Mouse (Mus musculus): ENCODE measurements around the gene Dhps.
"Not testable (repeated sequence)": the region's sequence is repeated elsewhere in the genome, so short reads cannot be mapped to it uniquely, and the experiment has no call there.

Gene Dhps

GRCm38 (mm10) chr8:85062603-85063002, 9.0 kb upstream of the Dhps start:
- no peak for DNase-seq (ENCODE audit: low spot score in 2 of 2)

GRCm38 (mm10) chr8:85065213-85065612, 6.3 kb upstream of the Dhps start:
- no peak for DNase-seq (ENCODE audit: low spot score in 2 of 2)

GRCm38 (mm10) chr8:85067155-85067554, 4.4 kb upstream of the Dhps start:
- DNase-seq (ENCODE audit: low spot score in 2 of 2): no peak

- no peak for DNase-seq (ENCODE audit: low spot score in 2 of 2)
Measured at GRCm38 (mm10) chr8:85067982-85068381, 3.6 kb upstream of the Dhps start, which contains the start of gene Gm5741. Gm5741 (minus strand) TSS chr8:85067982.

GRCm38 (mm10) chr8:85071041-85071440, 516 bp upstream of the Dhps start:
- DNase-seq (ENCODE audit: low spot score in 2 of 2): no peak

GRCm38 (mm10) chr8:85072364-85072929, 890 bp downstream of the Dhps start:
- no peak for DNase-seq (ENCODE audit: low spot score in 2 of 2)

- DNase-seq (ENCODE audit: low spot score in 2 of 2): no peak
Measured at GRCm38 (mm10) chr8:85073041-85073612, 1.6 kb downstream of the Dhps start.

GRCm38 (mm10) chr8:85074167-85074566, 2.6 kb downstream of the Dhps start:
- DNase-seq (ENCODE audit: low spot score in 2 of 2): no peak

- no peak for DNase-seq (ENCODE audit: low spot score in 2 of 2)
Measured at GRCm38 (mm10) chr8:85074617-85075016, 3.1 kb downstream of the Dhps start.

- peak; percentile 31 to 42 for DNase-seq (ENCODE audit: low spot score in 2 of 2)
Measured at GRCm38 (mm10) chr8:85076001-85076400, 4.4 kb downstream of the Dhps start.

- DNase-seq (ENCODE audit: low spot score in 2 of 2): peak; percentile 78 to 81
Measured at GRCm38 (mm10) chr8:85076993-85077392, 5.4 kb downstream of the Dhps start.

- DNase-seq (ENCODE audit: low spot score in 2 of 2): no peak
Measured at GRCm38 (mm10) chr8:85080214-85080531, 8.6 kb downstream of the Dhps start.

- peak; percentile 50 to 57 for DNase-seq (ENCODE audit: low spot score in 2 of 2)
Measured at GRCm38 (mm10) chr8:85080532-85081215, 9.1 kb downstream of the Dhps start, which contains the start of gene Wdr83os. Wdr83os (plus strand) TSS chr8:85080740.

- peak; percentile 84 to 85 for DNase-seq (ENCODE audit: low spot score in 2 of 2)
Measured at GRCm38 (mm10) chr8:85081216-85081555, 9.6 kb downstream of the Dhps start, which contains the start of gene Wdr83. Wdr83 (minus strand) TSS chr8:85081306.

- DNase-seq (ENCODE audit: low spot score in 2 of 2): not testable (repeated sequence)
Measured at GRCm38 (mm10) chr8:85082169-85082568, 10.6 kb downstream of the Dhps start.

- DNase-seq (ENCODE audit: low spot score in 2 of 2): peak; percentile 91 to 92
Measured at GRCm38 (mm10) chr8:85083108-85083813, 11.7 kb downstream of the Dhps start, which contains the start of gene Man2b1. Man2b1 (plus strand) TSS chr8:85083270.

GRCm38 (mm10) chr8:85084633-85085032, 13.1 kb downstream of the Dhps start:
- peak; percentile 58 to 67 for DNase-seq (ENCODE audit: low spot score in 2 of 2)

GRCm38 (mm10) chr8:85086238-85086637, 14.7 kb downstream of the Dhps start:
- no peak for DNase-seq (ENCODE audit: low spot score in 2 of 2)

- DNase-seq (ENCODE audit: low spot score in 2 of 2): no peak
Measured at GRCm38 (mm10) chr8:85088771-85089170, 17.2 kb downstream of the Dhps start.

GRCm38 (mm10) chr8:85090856-85091255, 19.3 kb downstream of the Dhps start:
- no peak for DNase-seq (ENCODE audit: low spot score in 2 of 2)

- no peak for DNase-seq (ENCODE audit: low spot score in 2 of 2)
Measured at GRCm38 (mm10) chr8:85091526-85092090, 20.1 kb downstream of the Dhps start.

- DNase-seq (ENCODE audit: low spot score in 2 of 2): no peak
Measured at GRCm38 (mm10) chr8:85095051-85095450, 23.5 kb downstream of the Dhps start.

Measured in spleen, postnatal 36 days (tissue).